Mouse (Mus musculus) MEL (cell line): ENCODE measurements around the gene Ghr. TPM values are rescaled to one million over a fixed set of nuclear protein-coding genes. Genes with fewer than 3 reads are reported as not detected.
A peak's percentile ranks its signal among the peaks of the same experiment; 100 is the strongest.

Source experiments
- DNase-seq: peaks from one replicate; pipeline ENCODE4 v3.0.0; 2011; ENCODE audit warnings: low read depth, low spot score
- H3K27ac ChIP-seq: 2 replicates; pipeline ENCODE4 v1.5.1; 2012; ENCODE audit warnings: low read depth, mild to moderate bottlenecking, control low read depth, low read length, moderate library complexity; ENCODE audit not compliant: control insufficient read depth
- H3K27me3 ChIP-seq, 2 experiments: fragments of 150-350 bp in 1 of 2; sonication (generic) in 1 of 2; 2 replicates each; pipeline ENCODE4 v1.6.1; 2012; ENCODE audit warnings: low read length in 2 of 2, mild to moderate bottlenecking in 2 of 2, improper control_type of control experiment in 1 of 2, moderate library complexity in 1 of 2; ENCODE audit not compliant: insufficient read depth in 2 of 2, control insufficient read depth in 1 of 2
- H3K36me3 ChIP-seq, 2 experiments: 2 replicates each; pipeline ENCODE4 v1.6.1; 2012 to 2014; ENCODE audit warnings: low read length in 2 of 2, improper control_type of control experiment in 1 of 2, inconsistent platforms in 1 of 2, mild to moderate bottlenecking in 1 of 2; ENCODE audit not compliant: insufficient read depth in 2 of 2, control insufficient read depth in 1 of 2
- H3K4me1 ChIP-seq, 2 experiments: fragments of 150-350 bp in 1 of 2; sonication (generic) in 1 of 2; 2 replicates each; pipeline ENCODE4 v1.6.1; 2012; ENCODE audit warnings: low read length in 2 of 2, improper control_type of control experiment in 1 of 2, mild to moderate bottlenecking in 1 of 2; ENCODE audit not compliant: insufficient read depth in 2 of 2, control insufficient read depth in 1 of 2
- H3K4me3 ChIP-seq, 2 experiments: fragments of 150-350 bp in 1 of 2; sonication (generic) in 1 of 2; 2 replicates each; pipeline ENCODE4 v1.5.1; 2012; ENCODE audit warnings: low read depth in 2 of 2, low read length in 2 of 2, mild to moderate bottlenecking in 2 of 2, moderate library complexity in 2 of 2, control low read depth in 1 of 2, improper control_type of control experiment in 1 of 2; ENCODE audit not compliant: control insufficient read depth in 1 of 2, insufficient read depth in 1 of 2
- H3K79me2 ChIP-seq: 2 replicates; pipeline ENCODE4 v1.6.1; 2012; ENCODE audit warnings: mild to moderate bottlenecking, low read length, moderate library complexity; ENCODE audit not compliant: control insufficient read depth, poor library complexity, insufficient read depth
- H3K9ac ChIP-seq: 2 replicates; pipeline ENCODE4 v1.6.1; 2012; ENCODE audit warnings: low read depth, mild to moderate bottlenecking, control low read depth, low read length, moderate library complexity; ENCODE audit not compliant: control insufficient read depth, poor library complexity, severe bottlenecking
- H3K9me3 ChIP-seq: fragments of 150-350 bp; sonication (generic); replicated peaks from 2 replicates; pipeline ENCODE4 v1.6.1; 2012; ENCODE audit warnings: mild to moderate bottlenecking, low read length, improper control_type of control experiment, moderate library complexity; ENCODE audit not compliant: insufficient read depth
- CHD2 ChIP-seq: IDR thresholded peaks from 2 replicates; pipeline ENCODE4 v1.6.1; 2011; ENCODE audit warnings: low read length, improper control_type of control experiment
- CTCF ChIP-seq, 3 experiments: IDR thresholded peaks in 2 of 3; conservative IDR thresholded peaks in 1 of 3; 2 replicates each; pipeline ENCODE4 v1.5.1; 2011 to 2012; ENCODE audit warnings: low read length in 3 of 3, low read depth in 2 of 3, mild to moderate bottlenecking in 2 of 3, improper control_type of control experiment in 1 of 3, inconsistent platforms in 1 of 3, mixed read lengths in 1 of 3, moderate library complexity in 1 of 3; ENCODE audit not compliant: control insufficient read depth in 1 of 3, insufficient read depth in 1 of 3, poor library complexity in 1 of 3, severe bottlenecking in 1 of 3
- E2F4 ChIP-seq: IDR thresholded peaks from 2 replicates; pipeline ENCODE4 v1.6.1; 2011; ENCODE audit warnings: low read depth, low read length, improper control_type of control experiment, borderline replicate concordance
- ELF1 ChIP-seq: IDR thresholded peaks from 2 replicates; pipeline ENCODE4 v1.6.1; 2014; ENCODE audit warnings: low read depth, mild to moderate bottlenecking, inconsistent platforms, low read length, improper control_type of control experiment, moderate library complexity
- EP300 ChIP-seq, 2 experiments: IDR thresholded peaks; 2 replicates each; pipeline ENCODE4 v1.6.1; 2011; ENCODE audit warnings: improper control_type of control experiment in 2 of 2, low read length in 2 of 2, low read depth in 1 of 2, mild to moderate bottlenecking in 1 of 2
- KAT2A ChIP-seq: conservative IDR thresholded peaks from 2 replicates; pipeline ENCODE4 v1.6.1; 2012; ENCODE audit warnings: low read depth, low read length, improper control_type of control experiment, inconsistent platforms
- MAFK ChIP-seq: IDR thresholded peaks from 2 replicates; pipeline ENCODE4 v1.6.1; 2011; ENCODE audit warnings: low read depth, mild to moderate bottlenecking, low read length, improper control_type of control experiment, borderline replicate concordance
- MAX ChIP-seq: IDR thresholded peaks from 2 replicates; pipeline ENCODE4 v1.6.1; 2011; ENCODE audit warnings: low read length, improper control_type of control experiment
- MXI1 ChIP-seq: IDR thresholded peaks from 2 replicates; pipeline ENCODE4 v1.6.1; 2011; ENCODE audit warnings: mild to moderate bottlenecking, low read depth, low read length, improper control_type of control experiment
- MYB ChIP-seq: IDR thresholded peaks from 2 replicates; pipeline ENCODE4 v1.6.1; 2011; ENCODE audit warnings: mild to moderate bottlenecking, low read depth, low read length, improper control_type of control experiment
- MYC ChIP-seq: IDR thresholded peaks from 2 replicates; pipeline ENCODE4 v1.6.1; 2011; ENCODE audit warnings: low read depth, mild to moderate bottlenecking, low read length, improper control_type of control experiment, moderate library complexity
- NELFE ChIP-seq: IDR thresholded peaks from 2 replicates; pipeline ENCODE4 v1.6.1; 2011; ENCODE audit warnings: low read depth, low read length, improper control_type of control experiment
- SMC3 ChIP-seq: IDR thresholded peaks from 2 replicates; pipeline ENCODE4 v1.6.1; 2011; ENCODE audit warnings: low read depth, low read length, improper control_type of control experiment
- TAL1 ChIP-seq: IDR thresholded peaks from 2 replicates; pipeline ENCODE4 v1.6.1; 2012; ENCODE audit warnings: mild to moderate bottlenecking, inconsistent platforms, low read length, moderate library complexity, mixed read lengths
- TBP ChIP-seq: IDR thresholded peaks from 2 replicates; pipeline ENCODE4 v1.8.0; 2011; ENCODE audit warnings: low read depth, low read length, improper control_type of control experiment
- TCF12 ChIP-seq: IDR thresholded peaks from 2 replicates; pipeline ENCODE4 v1.6.1; 2014; ENCODE audit warnings: low read depth, mild to moderate bottlenecking, inconsistent platforms, low read length, improper control_type of control experiment, moderate library complexity
- USF1 ChIP-seq: IDR thresholded peaks from 2 replicates; pipeline ENCODE4 v1.6.1; 2014; ENCODE audit warnings: low read depth, mild to moderate bottlenecking, inconsistent platforms, low read length, improper control_type of control experiment, moderate library complexity
- USF2 ChIP-seq, 2 experiments: IDR thresholded peaks; 2 replicates each; pipeline ENCODE4 v1.6.1; 2011 to 2012; ENCODE audit warnings: improper control_type of control experiment in 2 of 2, low read length in 2 of 2, borderline replicate concordance in 1 of 2, inconsistent platforms in 1 of 2, low read depth in 1 of 2, mild to moderate bottlenecking in 1 of 2; ENCODE audit not compliant: insufficient read depth in 1 of 2
- ZC3H11A ChIP-seq: IDR thresholded peaks from 2 replicates; pipeline ENCODE4 v1.6.1; 2012; ENCODE audit warnings: low read depth, mild to moderate bottlenecking, inconsistent platforms, low read length, improper control_type of control experiment
- polyA plus RNA-seq, 2 experiments: library from polyadenylated mRNA; stranded (reverse) in 1 of 2; unstranded in 1 of 2; fragments of >175 nt in 1 of 2; fragments of >200 nt in 1 of 2; gene quantifications; 2 replicates each; pipeline versions ENCODE4 v1.2.1 to v1.2.4; 2012; ENCODE audit warnings: low replicate concordance in 2 of 2, low read depth in 1 of 2; ENCODE audit not compliant: insufficient read length in 2 of 2, insufficient read depth in 1 of 2, missing spikeins in 1 of 2
- total RNA-seq: library from RNA; depleted of rRNA; stranded (reverse); fragments of 300-350 nt; gene quantifications from 2 replicates; pipeline ENCODE4 v1.2.3, GENCODE M21; 2012

Ghr gene
- total and polyA plus RNA-seq, 3 experiments = 0.07 TPM; not detected in 2

GRCm38 (mm10) chr15:3441506-3442286, 141.6 kb downstream of the Ghr start (continued):
- TF ChIP-seq SMC3 (peak; percentile 61), E2F4 (no peak), TBP (no peak), ELF1 (no peak)
- TF ChIP-seq, all 39 proteins: peak for 4

GRCm38 (mm10) chr15:3437381-3437780, 145.9 kb downstream of the Ghr start:
- H3K4me1 ChIP-seq = no peaks in the 10 kb centered on the region
- no peak overlapping the region for H3K27ac ChIP-seq
- H3K4me3 ChIP-seq = no peak overlapping the region
- no peaks in the 10 kb centered on the region for H3K27me3 ChIP-seq
- TF ChIP-seq MXI1 = no peak
- no peak for TF ChIP-seq USF1
- TF ChIP-seq MAX = no peak
- DNase-seq = no peak
- no peaks in the 10 kb centered on the region for H3K9me3 ChIP-seq
- no peaks in the 10 kb centered on the region for H3K79me2 ChIP-seq
- H3K36me3 ChIP-seq = no peaks in the 10 kb centered on the region
- no peak overlapping the region for H3K9ac ChIP-seq

- H3K4me1 ChIP-seq = no peaks in the 10 kb centered on the region
These were observed 147.7 kb downstream of the Ghr start for GRCm38 (mm10) chr15:3435637-3436036.

GRCm38 (mm10) chr15:3434461-3434860, 148.8 kb downstream of the Ghr start:
- no peaks in the 10 kb centered on the region for H3K79me2 ChIP-seq

More at GRCm38 (mm10) chr15:3435637-3436036, 147.7 kb downstream of the Ghr start:
- Histone ChIP-seq H3K27me3 (no peaks in the 10 kb centered on the region), H3K4me3 (no peak overlapping the region), H3K27ac (no peak overlapping the region), H3K9me3 (no peaks in the 10 kb centered on the region), H3K79me2 (no peaks in the 10 kb centered on the region), H3K36me3 (no peaks in the 10 kb centered on the region), H3K9ac (no peak overlapping the region)
- DNase-seq = no peak
- TF ChIP-seq MYC (no peak), MYB (no peak), CHD2 (no peak), TCF12 (no peak), EP300 (IDR thresholded peaks at IDR 0.05; ENCODE audit: low read depth in 1 of 2, low read length in 2 of 2) (no peak), TAL1 (no peak), USF2 (IDR thresholded peaks at IDR 0.05; ENCODE audit: borderline replicate concordance in 1 of 2, insufficient read depth in 1 of 2, low read depth in 1 of 2, low read length in 2 of 2) (no peak), TBP (no peak), MAFK (no peak), CTCF (IDR thresholded peaks at IDR 0.05 in 2 of 3, conservative IDR thresholded peaks at IDR 0.05 in 1 of 3; ENCODE audit: control insufficient read depth in 1 of 3, insufficient read depth in 1 of 3, low read depth in 2 of 3, low read length in 3 of 3, poor library complexity in 1 of 3, severe bottlenecking in 1 of 3) (no peak), ZC3H11A (no peak), E2F4 (no peak)

More at GRCm38 (mm10) chr15:3434461-3434860, 148.8 kb downstream of the Ghr start:
- Histone ChIP-seq H3K27me3 (no peaks in the 10 kb centered on the region), H3K4me1 (no peaks in the 10 kb centered on the region), H3K9ac (no peak overlapping the region)
- no peak for DNase-seq
- TF ChIP-seq USF2 (IDR thresholded peaks at IDR 0.05; ENCODE audit: borderline replicate concordance in 1 of 2, insufficient read depth in 1 of 2, low read depth in 1 of 2, low read length in 2 of 2) (no peak), MYC (no peak), TCF12 (no peak), MAX (no peak), NELFE (no peak), E2F4 (no peak), KAT2A (no peak), CHD2 (no peak), TAL1 (no peak), MYB (no peak)
- TF ChIP-seq, all 39 proteins: peak for 0
- Histone ChIP-seq H3K4me3 (no peak overlapping the region), H3K27ac (no peak overlapping the region), H3K36me3 (no peaks in the 10 kb centered on the region), H3K9me3 (no peaks in the 10 kb centered on the region)
